Mouse (Mus musculus) mature B cell (primary cell): ENCODE measurements around the gene Zfp646.

ENCODE experiments used
- in situ Hi-C: fragments of 300-500 bp; cut with MboI; formaldehyde crosslinking; loops from 2 replicates; pipeline ENCODE4 v1.14.3; 2019

Zfp646 gene

DNA sequence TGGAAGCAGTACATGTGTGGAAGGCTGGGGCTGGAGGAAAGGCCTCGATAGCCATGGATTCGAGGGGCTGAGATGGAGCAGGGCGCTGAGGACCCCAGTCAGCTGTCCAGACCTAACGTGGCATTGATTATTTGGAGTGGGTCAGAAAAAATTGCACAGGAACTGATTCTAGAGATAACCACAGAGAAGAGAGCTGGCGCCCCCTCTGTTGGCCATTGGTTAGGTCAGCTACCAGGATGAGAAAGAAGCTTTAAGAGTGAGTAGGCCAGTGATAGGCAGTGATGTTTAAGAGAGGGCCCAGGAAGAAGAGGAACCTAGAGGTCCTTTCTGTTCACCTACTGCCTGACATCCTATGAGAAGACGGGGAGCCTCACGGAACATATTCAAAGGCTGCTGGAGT is 43.3 kb downstream of the Zfp646 start:
- in situ Hi-C loops: no loop called here

DNA sequence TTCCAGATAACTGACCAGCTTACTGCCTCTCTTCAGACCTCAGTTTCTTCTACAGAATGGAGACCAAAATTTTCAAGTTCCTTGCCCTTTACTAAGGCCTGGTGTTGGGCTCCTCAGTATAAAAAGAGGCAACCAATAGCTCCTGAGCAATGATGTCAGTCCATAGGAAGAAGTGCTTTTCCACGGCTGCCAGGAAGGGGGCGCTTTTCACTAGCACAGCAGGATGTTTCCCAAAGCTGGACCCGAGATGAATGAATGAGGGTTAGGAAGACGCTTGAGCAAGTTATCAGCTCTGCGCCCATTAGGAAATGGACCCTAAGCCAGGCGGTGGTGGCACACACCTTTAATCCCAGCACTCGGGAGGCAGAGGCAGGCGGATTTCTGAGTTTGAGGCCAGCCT is 45.5 kb downstream of the Zfp646 start:
- in situ Hi-C loops: no loop called here

DNA sequence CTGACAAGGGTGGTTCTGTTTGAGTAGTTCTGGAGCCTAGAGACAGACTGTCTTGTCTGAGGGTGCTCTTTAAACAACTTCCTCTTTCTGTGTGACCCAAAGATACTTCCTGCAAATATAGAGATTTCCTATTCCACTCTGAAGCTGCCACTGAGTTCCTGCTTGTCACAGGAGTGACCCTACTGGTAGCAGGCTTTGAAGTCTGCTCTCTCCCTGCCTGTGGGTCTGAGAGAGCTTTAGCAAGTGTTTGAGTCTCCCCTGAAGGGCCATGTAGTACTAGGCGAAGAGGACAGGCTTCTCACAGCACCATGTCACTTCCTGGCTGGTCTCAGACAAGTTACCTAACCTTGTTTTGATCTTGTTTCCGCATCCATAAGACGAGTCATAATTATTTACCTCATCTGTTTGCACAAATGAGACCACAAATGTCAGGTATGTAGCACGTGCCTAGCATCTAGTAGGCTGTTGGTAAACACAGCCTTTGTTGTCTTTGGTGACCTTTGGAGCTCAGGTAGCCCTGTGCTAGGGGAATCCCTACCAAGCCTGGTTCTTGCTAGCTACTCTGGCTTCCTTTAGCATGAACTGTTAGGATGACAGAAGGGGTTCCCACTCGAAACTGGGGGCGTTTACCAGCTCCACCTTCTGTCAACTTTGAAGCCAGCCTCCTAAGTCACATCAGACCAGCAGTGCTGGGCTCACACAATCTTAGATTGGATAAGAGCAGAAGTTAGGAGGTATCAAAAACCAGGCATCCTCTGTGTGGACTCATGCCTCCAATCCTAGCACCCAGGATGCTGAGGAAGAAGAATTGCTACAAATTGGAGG is 46.6 kb downstream of the Zfp646 start:
- in situ Hi-C loops: no loop called here

GRCm38 (mm10) chr7:127923714-127924113 is 47.7 kb downstream of the Zfp646 start:
- in situ Hi-C loops: no loop called here

GRCm38 (mm10) chr7:127925252-127925651 is 49.2 kb downstream of the Zfp646 start:
- in situ Hi-C loops: no loop called here

DNA sequence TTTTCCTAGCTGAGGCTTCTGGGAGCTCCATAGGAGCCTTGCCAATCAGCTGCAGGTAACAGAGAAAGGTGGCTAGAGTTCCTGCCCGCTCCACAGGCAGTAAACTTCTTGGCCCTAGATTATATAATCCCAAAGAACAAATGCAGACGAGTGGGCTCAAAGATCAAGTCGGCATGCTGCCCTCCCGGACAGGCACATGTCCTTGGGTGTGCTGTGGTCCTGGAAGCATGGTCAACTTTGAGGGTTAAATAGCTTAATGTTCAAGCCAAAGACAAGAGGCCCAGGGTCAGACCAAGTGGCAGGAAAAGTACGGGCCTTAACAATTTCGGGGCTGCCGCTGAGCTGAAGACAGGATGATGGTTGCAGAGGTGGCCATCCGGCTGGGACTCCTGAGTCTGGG is 50.0 kb downstream of the Zfp646 start:
- in situ Hi-C loops: no loop called here

DNA sequence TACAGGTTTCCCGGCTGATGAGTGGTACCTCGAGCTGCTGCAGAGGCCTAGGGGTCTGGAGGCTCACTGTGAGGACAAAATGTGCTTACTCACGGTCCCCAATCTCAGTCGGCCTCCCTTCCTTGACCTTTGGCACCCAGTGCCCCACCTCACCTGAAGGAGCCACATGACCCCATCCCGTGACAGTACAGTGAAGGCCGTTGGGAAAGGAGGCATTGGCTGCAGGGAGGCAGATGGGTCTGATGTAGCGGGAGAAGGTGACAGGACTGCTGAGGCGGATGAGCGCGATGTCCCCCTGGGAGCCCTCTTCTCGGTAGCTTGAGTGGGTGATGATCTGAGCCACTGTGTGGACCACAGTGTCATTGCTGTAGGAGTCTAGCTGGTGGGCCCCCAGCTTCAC is 50.8 kb downstream of the Zfp646 start:
- in situ Hi-C loops: no loop called here

DNA sequence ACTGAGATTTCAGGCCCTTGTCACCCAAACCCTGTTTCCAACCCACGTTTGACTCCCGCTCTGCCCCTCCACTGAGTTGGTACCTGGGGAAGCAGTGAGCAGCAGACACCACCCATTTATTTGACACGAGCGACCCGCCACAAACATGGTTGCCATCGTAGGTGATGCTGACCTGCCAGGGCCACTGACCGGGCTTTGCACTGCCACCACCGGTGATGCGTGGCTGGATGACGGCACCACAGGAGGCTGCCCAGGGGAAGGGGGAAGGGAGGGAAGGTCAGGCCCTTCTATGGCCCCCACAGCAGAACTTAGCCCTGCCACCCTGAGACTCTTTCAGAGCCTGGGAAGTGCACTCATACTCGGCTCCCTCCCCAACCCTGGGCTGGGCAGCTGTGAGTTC is 51.7 kb downstream of the Zfp646 start:
- in situ Hi-C loops: no loop called here

GRCm38 (mm10) chr7:127928596-127928995 is 52.6 kb downstream of the Zfp646 start:
- in situ Hi-C loops: no loop called here

- in situ Hi-C loops: no loop called here
Observed at GRCm38 (mm10) chr7:127929923-127930322, 53.9 kb downstream of the Zfp646 start, which contains the start of gene Prss8. Prss8 (minus strand) TSS chr7:127930104.

DNA sequence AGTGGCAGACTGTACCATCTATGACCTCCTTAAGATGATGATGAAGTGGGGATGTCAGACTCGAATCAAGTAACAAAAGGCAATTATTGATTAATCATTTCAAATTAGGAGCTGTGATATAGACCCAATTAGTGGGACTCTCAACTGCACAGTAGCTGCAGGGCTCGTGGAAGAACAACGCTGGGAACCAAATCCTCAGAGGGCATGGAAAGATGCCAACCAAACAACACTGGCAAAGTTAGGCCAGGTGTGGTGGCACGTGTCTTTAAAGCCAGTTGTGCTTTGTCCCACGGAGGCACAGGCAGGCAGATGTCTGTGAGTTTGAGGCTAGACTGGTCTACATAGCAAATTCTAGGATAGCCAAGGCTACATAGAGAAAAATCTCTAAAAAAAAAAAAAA is 54.6 kb downstream of the Zfp646 start:
- in situ Hi-C loops: no loop called here

DNA sequence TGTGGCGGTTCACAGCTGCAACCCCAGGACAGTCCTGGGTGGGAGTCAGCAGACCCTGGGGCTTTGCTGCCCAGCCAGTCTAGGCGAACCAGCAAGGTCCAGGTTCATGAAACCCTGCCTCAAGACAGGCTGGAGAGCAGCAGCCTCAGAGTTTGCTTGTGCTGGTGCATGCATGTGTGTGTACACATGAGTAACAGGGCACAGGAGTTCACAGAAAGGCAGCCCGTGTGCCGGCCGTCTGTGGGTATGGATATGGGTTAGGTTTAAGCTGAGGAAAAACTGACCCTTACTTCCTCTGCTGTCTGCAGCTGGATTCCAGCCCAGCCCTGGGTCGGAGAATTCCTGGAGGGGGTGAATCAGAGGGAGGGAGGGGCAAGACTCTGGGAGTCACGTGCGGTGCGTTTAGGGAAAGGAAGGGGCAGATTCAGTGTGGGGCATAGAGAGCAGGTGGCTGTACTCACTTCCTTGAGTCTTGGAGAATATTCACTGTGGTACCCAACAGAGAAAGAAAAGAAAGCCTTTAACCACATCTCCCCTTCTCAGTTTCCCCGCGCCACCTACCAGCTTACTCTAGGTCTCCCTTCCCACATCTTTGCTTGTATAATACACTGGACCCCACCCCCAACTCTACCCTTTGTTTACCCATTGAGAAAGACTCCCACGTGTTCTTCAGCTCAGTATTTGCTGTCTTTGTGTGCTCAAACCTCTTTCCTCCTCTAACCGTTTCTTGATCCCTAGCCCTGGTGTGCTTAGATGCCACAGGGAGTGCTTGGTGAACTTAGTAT is 55.5 kb downstream of the Zfp646 start:
- in situ Hi-C loops: no loop called here

- in situ Hi-C loops: no loop called here
Observed at GRCm38 (mm10) chr7:127932273-127933031, 56.4 kb downstream of the Zfp646 start.

DNA sequence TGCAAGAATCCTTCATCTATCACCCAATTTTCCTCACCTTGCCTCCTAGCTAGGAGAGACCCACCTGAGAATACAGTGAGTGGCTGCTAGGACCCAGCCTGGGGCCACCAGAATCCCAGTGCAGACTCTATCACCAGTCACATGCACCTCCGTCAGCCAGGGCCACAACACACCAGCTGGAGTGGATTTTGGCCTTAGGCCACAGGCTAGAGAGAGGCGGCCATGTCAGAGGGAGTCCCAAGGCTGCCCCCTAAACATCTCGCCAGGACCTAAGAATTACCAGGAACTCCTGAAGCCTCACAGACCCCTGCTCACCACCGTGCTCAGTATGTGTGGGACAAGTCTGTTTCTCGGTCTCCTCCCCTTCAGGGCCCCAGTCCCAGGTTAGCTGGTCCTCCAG is 58.1 kb downstream of the Zfp646 start:
- in situ Hi-C loops: no loop called here

DNA sequence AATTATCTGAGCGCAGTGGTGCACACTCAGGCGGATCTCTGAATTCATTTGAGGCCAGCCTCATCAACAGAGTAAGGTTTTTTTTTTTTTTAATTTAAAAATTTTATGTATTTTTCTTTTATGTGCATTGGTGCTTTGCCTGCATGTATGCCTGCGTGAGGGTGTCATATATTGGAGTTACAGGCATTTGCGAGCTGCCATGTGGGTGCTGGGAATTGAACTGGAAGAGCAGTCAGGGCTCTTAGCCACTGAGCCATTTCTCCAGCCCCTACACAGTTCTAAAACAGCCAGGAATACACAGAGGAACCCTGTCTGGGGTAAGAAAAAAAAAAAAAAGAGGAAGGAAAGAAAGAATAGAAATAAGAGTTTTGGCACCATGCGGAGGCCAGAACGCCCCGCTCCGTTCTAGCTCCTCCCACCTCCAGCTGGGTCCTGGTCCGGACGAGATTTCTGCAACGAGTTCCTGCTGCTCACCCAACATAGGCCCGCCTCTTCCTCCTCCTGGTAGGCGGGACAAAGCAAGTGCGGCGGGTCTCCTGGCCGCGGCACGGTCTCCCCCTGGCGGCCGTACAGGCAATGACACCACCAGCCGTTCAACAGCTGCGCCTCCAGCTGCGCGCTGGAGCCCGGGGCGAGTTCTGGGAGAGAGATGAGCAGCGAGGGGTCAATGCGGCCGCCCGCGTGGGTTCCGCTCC is 59.2 kb downstream of the Zfp646 start:
- in situ Hi-C loops: no loop called here
